Mouse (Mus musculus): ENCODE measurements at regions not wholly inside any gene's neighbourhood (a gene's known extent, or its start where the extent isn't known, plus 50 kb on each side); places are given as distances from the start of the nearest gene placed in this dataset.

GRCm38 (mm10) chr1:194281941-194282340 is 336.1 kb upstream of the Plxna2 start:
- TF ChIP-seq CTCF (IDR thresholded peaks at IDR 0.05; ENCODE audit: borderline replicate concordance, extremely low read depth, insufficient read depth, insufficient read length) (no peak), POLR2A (IDR thresholded peaks at IDR 0.05; ENCODE audit: borderline replicate concordance, extremely low read depth, insufficient read depth, insufficient read length, poor library complexity, severe bottlenecking) (no peak)
